Mouse (Mus musculus) B cell, adult 2 months (primary cell): ENCODE measurements around the gene Gins2.
A peak's percentile ranks its signal among the peaks of the same experiment; 100 is the strongest.

ENCODE experiments used
- DNase-seq, 2 experiments: peaks; one replicate each; pipeline ENCODE4 v3.0.0; 2022

Gins2 gene

DNA sequence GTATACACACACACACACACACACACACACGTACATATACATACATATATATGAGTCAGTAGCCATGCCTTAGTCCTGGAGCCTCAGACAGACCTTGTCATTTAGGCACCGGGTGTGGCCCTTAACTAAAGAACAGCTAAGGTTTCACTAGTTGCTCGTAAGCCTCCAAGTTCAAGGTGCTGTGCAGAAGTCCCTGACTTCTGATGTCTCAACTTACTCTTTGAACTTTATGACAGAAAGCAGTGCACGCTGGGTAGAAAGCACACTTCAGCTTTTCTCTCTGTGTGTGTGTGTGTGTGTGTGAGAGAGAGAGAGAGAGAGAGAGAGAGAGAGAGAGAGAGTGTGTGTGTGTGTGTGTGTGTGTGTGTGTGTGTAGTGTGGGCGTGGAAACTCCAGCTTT lies 44.9 kb downstream of the Gins2 start:
- no peak for DNase-seq

DNA sequence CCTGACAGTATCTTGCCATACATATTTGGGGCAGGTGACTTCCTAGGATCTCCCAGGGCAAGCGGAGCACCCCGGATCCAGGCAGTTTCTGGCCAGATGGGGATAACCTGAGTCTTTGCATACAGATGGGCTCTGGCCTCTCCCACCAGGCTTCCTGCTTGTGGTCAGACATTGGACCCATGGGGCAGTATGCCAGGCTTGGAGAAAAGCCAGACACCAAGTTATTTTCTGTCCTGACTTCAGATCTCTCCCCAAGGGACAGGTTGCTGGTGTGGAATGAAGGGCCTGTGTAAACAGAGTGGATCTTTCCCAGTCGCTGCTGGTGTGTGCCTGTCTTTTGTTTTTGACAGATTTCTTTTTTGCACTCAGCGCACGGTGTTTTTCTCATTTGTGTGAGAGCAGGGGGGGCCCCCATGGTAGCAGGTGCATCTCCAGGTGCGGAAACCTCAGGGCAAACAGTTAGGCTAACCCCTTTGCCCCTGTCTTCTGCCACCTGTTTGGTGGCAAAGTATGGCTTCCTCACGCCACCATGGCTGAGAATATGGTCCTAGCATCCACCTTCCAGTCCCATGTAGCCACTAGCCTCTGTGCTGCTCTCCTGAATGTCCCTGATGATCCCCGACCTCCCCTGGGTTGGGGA lies 45.6 kb downstream of the Gins2 start:
- no peak for DNase-seq

DNA sequence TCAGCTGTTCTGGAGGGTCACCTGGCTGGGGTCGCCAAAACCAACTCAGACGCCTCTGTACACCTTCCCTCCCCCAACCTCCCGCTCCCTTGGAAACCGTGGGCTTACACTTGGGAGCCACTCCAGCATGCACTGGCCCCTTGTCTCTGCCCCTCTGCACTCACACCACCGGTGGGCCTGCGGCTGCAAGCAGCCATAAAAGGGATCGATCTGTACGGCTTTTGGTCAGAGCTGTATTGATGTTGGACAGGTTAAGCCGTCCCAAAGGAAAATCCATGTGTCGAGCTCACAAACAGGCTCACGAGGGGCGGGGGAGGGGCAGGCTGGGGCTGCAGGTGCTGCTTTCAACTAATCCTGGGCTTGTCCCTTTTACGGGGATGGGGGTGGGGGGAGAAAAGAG lies 46.1 kb downstream of the Gins2 start:
- no peak for DNase-seq

DNA sequence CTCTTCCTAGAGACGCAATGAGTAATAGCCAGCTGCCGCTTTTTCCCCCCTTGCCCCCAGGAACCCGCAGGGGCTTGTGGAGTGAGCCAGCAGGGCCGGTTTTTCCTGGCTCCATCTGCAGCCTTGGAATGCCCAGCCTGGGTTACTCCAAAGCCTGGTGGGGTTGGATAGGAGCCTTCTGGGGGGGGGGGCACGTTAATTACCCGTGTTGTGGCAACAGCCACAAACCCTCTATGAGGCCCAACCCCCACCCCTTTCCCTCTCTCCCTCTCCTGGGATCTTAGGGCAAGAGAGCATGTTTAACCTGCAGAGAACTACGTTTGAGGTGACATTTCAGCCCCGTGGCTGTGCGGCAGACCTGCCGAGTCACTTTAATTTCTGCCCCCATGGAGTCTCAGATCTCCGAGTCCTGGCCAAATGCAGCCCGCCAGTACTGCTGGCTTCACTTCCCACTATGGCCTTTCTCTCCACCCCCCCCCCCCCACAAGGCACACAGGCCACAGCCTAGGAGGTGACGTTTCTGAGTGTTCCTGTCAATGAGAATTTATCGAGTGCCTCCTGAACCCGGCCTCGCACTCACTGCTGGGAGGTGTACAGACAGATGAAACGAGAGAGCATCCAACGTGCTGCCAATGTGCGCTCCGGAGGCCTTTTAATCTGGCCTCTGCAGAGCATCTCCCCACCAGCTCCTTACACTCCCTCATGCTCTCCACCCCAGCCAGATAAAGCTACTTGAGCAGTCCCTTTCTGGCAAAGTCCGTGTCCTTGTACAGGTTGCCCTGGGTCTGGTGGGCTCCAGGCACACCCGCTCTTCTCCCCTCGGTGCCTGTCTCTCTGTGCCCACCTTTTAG lies 49.1 kb downstream of the Gins2 start:
- DNase-seq: no peak

DNA sequence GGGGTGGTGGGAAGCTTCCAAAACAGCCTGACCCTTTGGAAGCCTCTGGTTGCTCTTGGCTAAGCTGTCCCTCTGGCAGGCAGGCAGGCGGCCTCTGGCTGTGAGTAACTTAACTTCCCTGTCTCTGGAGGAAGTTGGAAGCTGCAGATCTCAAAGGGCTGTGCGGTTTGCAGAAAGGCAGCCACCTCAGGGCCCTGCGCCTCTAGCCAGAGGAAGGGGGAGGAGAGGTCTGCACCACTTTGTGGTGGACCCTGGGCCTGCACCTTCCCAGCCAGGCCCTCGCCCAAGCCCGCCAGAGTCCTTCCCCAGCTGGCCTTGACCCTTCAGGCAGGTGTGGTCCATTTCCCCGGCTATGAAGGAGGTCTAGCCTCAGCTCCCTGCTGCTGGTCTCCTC lies 49.7 kb downstream of the Gins2 start:
- peak; percentile 56 to 61 for DNase-seq

DNA sequence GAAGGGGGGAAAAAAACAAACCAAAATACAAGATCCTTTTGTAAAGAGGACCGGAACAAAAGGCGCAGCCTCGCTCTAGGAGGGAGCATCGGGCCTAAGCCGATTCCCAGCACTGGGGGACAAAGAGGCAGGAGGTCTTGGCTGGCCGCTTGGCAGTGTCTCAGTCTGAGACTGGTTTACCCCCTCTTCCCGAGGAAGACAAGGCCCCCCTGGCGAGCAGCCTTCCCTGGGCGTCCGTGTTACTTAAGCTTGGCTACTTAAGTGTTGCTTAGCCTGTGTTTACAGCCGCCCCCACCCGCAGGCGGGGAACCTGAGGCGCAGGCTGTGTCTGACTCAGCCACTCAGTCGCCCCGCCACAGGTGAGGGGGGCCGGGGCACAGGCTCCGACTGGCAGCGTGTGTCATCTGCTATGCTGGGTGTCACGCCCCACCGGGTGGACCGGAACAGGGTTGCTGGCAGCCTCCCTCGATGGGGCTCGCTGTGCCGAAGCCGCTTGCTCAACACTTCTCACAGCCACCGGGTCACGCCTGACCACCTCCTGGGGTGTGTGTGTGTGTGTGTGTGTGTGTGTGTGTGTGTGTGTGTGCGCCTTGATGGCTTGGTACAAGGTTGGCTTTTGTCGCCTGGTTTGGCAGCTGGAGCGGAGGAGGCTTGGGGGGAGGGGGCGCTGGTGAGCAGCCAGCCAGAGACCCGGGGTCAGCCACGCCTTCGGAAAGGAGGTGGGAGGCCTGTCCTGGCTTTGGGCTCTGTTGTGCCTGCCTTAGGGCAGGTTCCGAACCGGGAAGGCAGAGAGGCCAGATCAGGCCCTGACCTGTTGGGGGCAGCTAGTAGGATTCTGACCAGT lies 50.5 kb downstream of the Gins2 start:
- peak; percentile 94 to 97 for DNase-seq

DNA sequence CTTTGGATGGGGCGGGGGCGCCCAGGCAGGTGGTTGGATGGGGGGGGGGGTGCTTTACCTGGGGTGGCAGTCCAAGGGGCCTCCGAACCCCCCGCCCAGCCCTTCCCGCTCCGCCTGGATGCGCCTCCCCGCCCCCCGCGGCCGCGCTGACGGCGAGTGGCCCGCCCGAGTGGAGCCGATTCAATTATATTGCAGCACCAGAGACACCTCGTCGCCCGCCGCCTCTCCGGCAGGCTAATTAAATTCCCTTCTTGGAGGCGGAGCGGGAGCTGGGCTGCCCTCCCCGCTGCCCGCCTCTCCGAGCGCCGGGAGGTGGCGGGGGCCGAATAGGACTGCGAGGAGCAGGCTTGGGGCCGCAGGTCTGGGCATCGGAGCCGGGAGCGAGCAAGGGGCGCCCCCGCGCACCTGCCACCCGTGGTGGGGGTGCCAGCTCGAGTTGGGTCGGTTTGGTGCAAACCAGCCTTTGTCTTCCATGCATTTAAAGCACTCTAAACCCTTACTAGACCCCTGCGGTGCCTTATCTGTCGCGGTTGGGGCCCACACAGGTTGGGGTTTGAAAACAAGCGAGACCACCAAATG lies 51.2 kb downstream of the Gins2 start:
- peak; percentile 57 to 61 for DNase-seq

DNA sequence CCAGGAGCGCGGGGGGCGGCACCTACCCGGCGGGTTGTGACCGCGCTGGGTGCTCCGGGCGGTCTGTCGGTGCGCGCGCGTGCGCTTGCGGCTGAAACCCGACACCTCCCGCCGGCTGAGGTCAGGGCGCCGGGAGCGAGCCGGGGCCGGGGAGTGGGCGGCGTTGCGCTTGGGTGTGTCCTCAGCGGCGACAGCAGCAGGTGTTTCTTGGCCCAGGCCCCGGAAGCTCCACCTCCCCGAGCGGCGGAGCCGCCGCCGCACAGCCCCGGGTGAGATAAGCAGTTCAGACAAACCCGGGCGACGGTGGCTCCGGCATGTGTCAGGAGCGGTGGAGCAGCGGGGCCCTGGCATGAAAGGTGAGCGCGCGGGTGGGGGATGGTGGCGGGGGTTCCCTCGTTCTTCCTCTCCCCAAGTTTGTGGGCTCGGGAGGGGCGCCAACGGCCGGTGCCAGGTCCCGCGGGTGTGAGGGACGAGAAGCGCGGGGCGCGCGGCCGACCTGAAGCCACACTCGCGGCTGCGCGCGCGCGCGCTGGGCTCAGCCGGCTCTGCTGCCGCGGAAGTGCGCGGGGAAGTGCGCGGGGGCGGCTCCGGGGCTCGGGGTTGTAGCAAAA lies 51.8 kb downstream of the Gins2 start:
- DNase-seq: peak; percentile 77 to 78

DNA sequence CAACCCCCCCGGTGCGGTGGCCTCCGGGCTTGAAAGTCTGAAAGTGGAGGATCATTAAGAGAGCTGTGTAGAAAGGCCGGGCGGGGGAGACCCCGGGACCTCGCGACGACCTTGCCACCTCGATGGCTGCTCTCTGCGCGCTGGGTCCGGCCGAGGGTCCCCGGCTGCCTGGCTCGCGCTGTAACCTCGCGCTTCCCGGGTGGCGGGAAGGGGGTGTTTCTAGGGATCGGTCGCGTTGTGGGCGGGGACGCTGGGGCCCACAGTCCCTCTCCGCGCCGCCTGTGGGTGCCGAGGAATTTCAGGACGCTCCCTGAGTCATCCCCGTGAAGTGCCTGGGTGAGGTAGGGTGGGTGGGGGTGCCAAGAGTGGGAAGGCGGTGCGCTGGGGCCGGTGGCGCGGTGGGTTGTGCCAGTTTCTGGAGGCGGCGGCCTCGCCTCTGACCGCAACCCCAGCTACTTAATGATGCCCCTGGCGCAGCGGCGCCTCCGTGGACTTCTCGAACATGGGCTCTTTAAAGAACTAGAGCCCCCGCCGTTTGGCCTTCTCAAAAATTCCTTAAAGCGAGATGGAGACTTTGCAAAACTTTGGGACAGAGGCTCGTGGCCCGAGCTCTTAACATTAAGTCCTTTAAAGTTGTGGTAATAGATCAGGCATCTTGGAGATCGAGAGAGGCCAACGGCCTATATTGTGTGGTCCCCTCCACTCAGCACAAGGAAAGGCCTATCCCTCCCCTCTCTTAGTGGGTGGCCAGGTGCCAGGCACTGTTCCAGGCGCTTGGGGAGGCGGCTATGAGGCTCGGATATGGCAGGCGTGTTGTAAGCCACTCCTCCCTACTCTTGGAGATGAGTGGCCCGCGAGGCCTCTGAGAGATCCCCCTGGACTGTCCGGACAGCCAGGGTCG lies 52.5 kb downstream of the Gins2 start:
- DNase-seq: peak; percentile 35 to 42

DNA sequence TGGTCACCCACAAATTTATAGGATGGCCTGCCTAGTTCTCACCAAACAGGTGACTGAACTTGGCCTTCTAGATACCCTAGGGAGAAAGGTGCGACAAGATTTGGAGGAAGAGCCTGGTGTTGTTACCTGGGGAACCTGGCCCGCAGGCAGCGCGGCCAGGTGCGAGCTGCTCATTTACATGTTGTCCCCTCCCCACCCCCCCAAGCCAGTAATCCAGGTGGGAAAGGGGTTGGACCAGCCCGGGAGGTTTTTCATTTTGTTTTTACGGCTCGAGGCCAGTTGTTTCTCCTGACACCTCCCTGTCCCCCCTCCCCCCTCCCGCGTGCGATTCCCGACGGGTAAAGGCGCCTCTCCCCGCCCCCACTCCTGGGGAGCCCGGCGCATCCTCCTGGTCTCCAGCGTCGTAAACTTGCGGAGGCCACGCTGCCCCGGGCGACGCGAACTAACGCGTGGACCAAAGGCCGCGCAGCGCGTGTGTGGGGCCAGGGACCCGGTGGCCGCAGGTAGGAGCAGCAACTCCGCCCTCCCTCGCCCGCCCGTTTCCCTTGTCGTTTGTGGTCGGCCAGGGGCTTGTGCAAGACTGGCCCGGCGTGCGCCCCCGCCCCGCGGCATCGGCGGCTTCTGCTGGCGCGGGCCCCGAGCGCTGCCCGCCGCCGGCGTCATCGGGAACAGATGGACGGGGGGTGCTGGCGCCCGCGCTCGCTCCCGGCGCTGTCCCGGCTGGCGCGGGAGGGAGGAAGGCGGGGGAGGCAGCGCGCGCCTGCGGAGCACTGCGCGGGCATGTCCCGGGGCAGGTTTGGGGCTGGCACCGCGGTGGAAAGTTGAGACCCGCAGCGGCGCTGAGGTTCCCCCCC lies 53.4 kb downstream of the Gins2 start:
- DNase-seq: peak; percentile 44 to 51

DNA sequence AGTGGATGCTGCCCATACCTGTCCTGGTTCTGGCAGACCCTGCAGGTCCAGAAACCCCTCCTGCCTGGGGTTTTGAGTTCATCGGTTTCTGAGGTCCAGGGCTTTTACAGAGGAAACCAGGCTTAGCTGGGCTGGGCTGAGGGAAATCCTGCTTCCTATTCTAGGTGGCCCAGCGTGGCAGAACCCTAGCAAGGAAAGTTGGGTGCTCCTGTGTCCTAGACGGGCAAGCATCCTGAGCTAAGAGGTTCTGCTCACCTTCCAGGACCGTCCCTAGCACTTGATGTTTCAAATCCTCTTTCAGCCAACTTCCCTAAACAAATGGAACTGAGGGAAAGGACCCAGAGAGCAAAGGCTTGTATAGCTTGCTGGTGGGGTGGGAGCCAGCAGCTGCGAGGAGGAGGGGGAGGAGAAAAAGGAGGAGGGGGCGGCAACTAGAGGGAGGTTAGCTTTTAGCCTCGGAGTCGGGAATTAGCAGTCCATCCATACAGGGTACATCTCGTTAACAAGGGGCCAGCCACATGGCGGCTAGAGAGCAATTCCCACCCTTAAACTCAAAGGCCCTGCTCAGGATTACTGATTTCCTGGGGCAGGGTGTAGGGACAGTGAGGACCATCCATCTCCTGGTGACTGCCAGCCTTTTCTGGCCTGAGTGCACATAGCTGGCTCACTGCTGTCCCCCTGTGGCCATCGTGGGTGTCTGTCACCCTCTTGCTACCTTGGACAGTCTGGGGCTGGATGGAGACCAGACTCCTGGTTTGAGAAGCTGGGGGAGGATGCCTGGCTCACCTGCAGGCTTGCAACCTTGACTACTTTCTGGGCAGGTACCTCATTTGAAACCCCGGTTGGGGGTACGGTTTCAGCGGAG lies 54.4 kb downstream of the Gins2 start:
- peak; percentile 77 to 78 for DNase-seq

DNA sequence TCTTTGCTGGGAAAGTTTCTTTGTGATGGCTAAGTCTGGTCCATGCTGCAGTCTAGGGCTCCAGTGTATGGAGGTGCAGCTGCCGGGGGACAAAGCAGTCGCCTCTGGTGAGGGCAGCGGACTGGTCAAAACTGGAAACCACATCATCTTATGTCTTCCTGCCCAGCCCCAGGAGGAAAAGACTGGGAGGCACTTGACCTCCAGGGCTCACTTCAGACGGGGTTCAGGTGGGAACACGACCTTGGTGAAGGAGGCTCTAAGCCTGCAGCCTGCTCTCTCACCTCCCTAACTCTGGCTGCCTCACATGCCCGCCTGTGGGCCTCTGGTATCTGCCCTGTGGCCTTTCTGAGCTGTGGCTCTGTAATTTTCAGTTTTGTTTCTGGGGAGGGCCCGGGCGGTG lies 55.0 kb downstream of the Gins2 start:
- no peak for DNase-seq

DNA sequence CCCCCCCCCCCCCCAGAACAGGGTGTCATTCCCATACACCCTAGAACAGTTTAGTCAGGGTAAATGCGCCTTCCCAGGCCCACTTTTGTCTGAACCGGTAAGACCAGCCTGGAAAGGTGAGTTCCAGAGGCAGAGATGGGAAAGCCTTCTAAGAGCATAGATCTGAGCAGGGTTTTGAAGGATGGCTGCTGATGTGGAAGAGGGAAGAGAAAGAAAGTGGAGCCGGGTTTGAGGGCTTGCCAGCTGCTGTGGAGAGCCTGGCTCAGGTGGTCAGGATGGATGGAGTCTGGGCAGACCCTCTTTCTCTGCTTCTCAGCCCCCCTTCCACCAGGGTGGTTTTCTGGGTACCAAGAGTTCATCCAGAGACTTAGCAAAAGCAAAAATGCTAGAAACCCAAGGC lies 55.7 kb downstream of the Gins2 start:
- DNase-seq: no peak

DNA sequence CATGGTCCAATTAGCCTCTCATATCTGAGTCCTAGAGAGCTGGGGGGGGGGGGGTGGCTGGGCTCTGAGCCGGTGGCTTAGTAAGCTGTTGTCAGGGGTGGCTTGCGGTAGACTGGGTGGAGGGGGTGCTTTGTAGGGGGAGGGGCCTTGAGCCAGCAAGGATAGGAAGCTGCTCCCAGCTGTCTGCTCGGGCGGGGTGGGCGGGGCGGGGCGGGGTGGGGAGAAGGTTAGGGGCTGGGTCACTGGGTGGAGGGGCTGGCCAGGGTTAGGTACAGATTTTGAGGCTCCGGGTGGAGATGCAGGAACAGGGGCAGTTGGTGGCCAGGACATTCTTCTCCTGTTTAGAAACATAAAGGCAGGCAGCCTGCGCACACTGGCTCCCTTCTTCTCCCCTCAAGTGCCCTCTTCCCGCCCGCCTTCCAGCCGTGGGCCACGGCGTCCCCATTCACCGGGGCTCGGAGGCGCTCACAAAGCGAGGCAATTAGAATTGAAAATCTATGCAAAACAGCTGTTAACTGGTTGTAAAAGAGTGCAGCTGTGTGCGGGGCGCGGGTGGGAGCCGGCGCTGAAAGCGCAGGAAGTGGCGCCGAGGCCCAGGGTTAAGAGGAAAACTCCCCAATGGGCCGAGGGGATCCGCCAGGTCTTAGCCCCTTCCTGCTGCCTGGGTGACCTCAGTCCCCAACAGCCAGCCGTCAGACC lies 56.4 kb downstream of the Gins2 start:
- DNase-seq: peak; percentile 52 to 56

DNA sequence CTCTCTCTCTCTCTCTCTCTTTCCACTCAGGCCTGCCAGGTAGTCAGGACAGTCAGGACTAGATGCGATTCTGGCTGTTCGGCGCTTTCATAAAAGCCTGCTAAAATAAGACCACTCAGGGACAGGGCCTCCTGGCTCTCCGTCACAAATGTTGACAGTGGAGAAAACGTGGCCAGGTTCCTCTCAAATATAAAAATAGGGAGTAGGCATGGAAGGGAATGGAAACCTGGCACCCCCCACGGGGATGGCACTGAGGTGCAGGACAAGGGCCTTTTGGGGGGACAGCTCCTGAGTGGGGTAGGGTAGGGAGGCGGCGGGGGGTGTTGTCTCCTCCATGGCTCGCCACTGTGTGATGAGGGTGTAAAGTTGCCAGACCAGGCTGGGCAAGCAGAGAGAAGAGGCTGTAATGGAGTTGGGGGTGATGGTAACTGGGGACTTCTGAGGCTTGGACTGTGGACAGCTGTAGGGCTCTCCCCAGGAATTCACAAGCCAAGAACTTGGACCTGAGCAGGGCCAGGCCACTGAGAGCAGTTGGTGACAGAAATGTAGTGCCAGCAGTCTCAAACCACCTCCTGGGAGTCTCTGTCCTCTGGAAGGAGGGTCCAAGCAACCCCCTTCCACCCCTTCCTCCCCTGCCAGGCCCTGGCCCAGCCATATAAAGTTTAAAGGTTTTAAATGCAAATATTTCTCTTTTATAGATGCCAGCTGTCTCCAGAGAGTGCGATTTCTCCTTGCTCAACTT lies 57.2 kb downstream of the Gins2 start:
- DNase-seq: no peak

DNA sequence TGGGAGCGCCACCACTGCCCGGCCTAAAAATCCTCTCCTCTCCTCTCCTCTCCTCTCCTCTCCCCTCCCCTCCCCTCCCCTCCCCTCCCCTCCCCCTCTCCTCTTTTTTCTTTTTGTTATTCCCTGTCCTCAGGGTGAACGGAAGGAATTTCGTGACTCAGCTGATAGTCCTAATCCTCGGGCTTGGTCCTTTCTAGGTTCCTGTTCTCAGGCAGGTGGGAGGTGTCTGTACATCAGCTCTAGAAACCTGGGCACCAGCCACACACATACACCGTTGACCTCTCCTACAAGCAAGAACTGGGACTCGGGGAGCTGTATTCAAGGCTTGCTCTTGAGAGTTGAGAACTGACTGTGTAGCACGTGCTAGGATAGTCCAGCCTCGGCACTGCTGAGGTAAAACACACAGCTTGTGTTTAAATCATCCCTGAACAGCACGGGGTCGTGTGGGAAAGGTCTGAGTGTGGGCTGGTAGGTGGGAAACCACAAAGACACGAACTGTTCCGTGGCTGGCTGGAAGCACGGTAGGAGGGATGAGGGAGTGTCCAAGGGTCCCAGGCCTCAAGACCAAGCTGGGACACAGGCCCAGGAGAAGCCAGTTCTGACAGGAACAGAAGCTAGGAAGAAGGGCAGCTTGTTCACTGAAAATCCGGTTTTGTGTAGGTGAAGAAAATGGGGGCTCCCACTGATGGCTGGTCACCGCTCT lies 58.0 kb downstream of the Gins2 start:
- DNase-seq: no peak

DNA sequence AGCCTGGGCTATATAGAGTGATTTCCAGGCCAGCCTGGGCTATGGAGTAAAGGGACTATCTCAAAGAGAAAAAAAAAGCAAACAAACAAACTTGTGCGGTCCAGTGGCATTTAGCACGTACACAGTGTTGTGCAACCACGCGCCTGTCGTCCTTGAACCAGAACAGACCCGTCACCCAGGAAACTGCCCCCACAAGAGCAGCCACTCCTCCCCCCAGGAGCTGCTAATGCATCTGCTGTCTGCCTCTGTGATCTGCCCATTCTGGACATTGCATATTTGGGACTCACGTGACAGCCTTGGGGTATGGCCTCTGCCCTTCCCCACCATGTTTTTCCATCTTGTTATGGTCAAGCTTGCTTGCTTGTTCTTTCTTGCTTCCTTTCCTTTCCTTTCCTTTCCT lies 59.9 kb downstream of the Gins2 start:
- DNase-seq: peak; percentile 49 to 60
